ENCODE assay signal across 9 mouse cellular contexts in genomic region chr12:111694880-111695804, GRCm38 (mm10). TPM values are rescaled to one million over a fixed set of nuclear protein-coding genes. Genes with fewer than 3 reads are reported as not detected.
A peak's percentile ranks its signal among the peaks of the same experiment; 100 is the strongest.
DNase-seq lines count a peak whose midpoint lies in the region; ATAC-seq lines count a peak whose summit lies in the region.
"Had no signal": no experiment of that assay in that cellular context is flagged by ENCODE, and none has a peak within 500 bp of the region (broad histone marks: within the 10 kb centered on the region; RNA-seq: fewer than 3 reads in every experiment).

No protein-coding gene starts in this region.

- H3K36me3 ChIP-seq in heart, embryonic 14.5 days (ENCODE audit: control insufficient read depth, insufficient read depth, low read length) = no peaks in the 10 kb centered on the region
- no peaks in the 10 kb centered on the region for H3K36me3 ChIP-seq in embryonic facial prominence, embryonic 10.5 days (replicated peaks)
- H3K36me3 ChIP-seq in intestine, embryonic 16.5 days (ENCODE audit: control insufficient read depth, insufficient read depth, low read length) = no peaks in the 10 kb centered on the region
- no peaks in the 10 kb centered on the region for H3K36me3 ChIP-seq in neural tube, embryonic 12.5 days

- H3K4me2 ChIP-seq in heart, embryonic 14.5 days (ENCODE audit: low read length) = no peak overlapping the region
- no peak overlapping the region for H3K4me2 ChIP-seq in intestine, embryonic 16.5 days (ENCODE audit: low read depth, low read length)
- H3K4me2 ChIP-seq in neural tube, embryonic 12.5 days (replicated peaks) = peak overlapping the region; percentile 49

- H3K9me3 ChIP-seq in heart, embryonic 14.5 days (ENCODE audit: control insufficient read depth, low read length) = no peaks in the 10 kb centered on the region
- H3K9me3 ChIP-seq in embryonic facial prominence, embryonic 10.5 days = no peaks in the 10 kb centered on the region
- H3K9me3 ChIP-seq in intestine, embryonic 16.5 days (ENCODE audit: control insufficient read depth, low read length) = no peaks in the 10 kb centered on the region
- H3K9me3 ChIP-seq in neural tube, embryonic 12.5 days = no peaks in the 10 kb centered on the region

- no peak for ATAC-seq in heart, embryonic 14.5 days (ENCODE audit: insufficient number of reproducible peaks, insufficient read depth, low FRiP score, low read depth)
- no peak for ATAC-seq in intestine, embryonic 16.5 days
- ATAC-seq in neural tube, embryonic 12.5 days (ENCODE audit: low FRiP score, low read depth) = peak; percentile 38; the same call in 1 of the 2 replicates
- ATAC-seq in erythroid progenitor cell, adult 5-6 weeks (replicated peaks; ENCODE audit: low FRiP score, poor library complexity, severe bottlenecking) = no peak
- ATAC-seq: Patski had no signal

- H3K4me1 ChIP-seq in heart, embryonic 14.5 days (ENCODE audit: control insufficient read depth in 2 of 2, insufficient read depth in 2 of 2, low read length in 2 of 2) = peaks cover 22 to 35% of the 10 kb centered on the region in 2 experiments
- H3K4me1 ChIP-seq in embryonic facial prominence, embryonic 10.5 days = peaks cover 75% of the 10 kb centered on the region
- peaks cover 49% of the 10 kb centered on the region for H3K4me1 ChIP-seq in intestine, embryonic 16.5 days (ENCODE audit: control insufficient read depth, insufficient read depth, low read length)
- peaks cover 63% of the 10 kb centered on the region for H3K4me1 ChIP-seq in neural tube, embryonic 12.5 days

- no peaks in the 10 kb centered on the region for H3K27me3 ChIP-seq in heart, embryonic 14.5 days (ENCODE audit: control insufficient read depth, insufficient read depth, low read length)
- H3K27me3 ChIP-seq in embryonic facial prominence, embryonic 10.5 days (replicated peaks; ENCODE audit: low read depth, poor library complexity, severe bottlenecking) = no peaks in the 10 kb centered on the region
- no peaks in the 10 kb centered on the region for H3K27me3 ChIP-seq in intestine, embryonic 16.5 days (replicated peaks; ENCODE audit: control insufficient read depth, insufficient read depth, low read length)
- H3K27me3 ChIP-seq in neural tube, embryonic 12.5 days (replicated peaks) = no peaks in the 10 kb centered on the region
- H3K27me3 ChIP-seq: Patski had no signal

- peak overlapping the region in 1 of 2 experiments; percentile 19; a peak in 1 of 4 replicates for H3K27ac ChIP-seq in heart, embryonic 14.5 days (replicated peaks in 1 of 2; ENCODE audit: control insufficient read depth in 1 of 2, insufficient read depth in 1 of 2, low read depth in 2 of 2, low read length in 2 of 2)
- peak overlapping the region; percentile 87 for H3K27ac ChIP-seq in embryonic facial prominence, embryonic 10.5 days (replicated peaks)
- H3K27ac ChIP-seq in intestine, embryonic 16.5 days (ENCODE audit: low read length) = peak overlapping the region; percentile 54
- H3K27ac ChIP-seq in neural tube, embryonic 12.5 days = peak overlapping the region; percentile 91

- no peak overlapping the region for H3K4me3 ChIP-seq in heart, embryonic 14.5 days (ENCODE audit: control insufficient read depth in 1 of 2, insufficient read depth in 1 of 2, low read depth in 1 of 2, low read length in 2 of 2)
- peak overlapping the region; percentile 41 for H3K4me3 ChIP-seq in embryonic facial prominence, embryonic 10.5 days
- H3K4me3 ChIP-seq in intestine, embryonic 16.5 days (ENCODE audit: low read length) = no peak overlapping the region
- no peak overlapping the region for H3K4me3 ChIP-seq in neural tube, embryonic 12.5 days

- whole genome bisulfite sequencing in heart, embryonic 14.5 days = 67% methylated on average over 13 of the region's 13 CpGs
- 50% methylated on average over 13 of the region's 13 CpGs for WGBS in embryonic facial prominence, embryonic 10.5 days
- 60% methylated on average over 13 of the region's 13 CpGs for WGBS in intestine, embryonic 16.5 days
- WGBS in neural tube, embryonic 12.5 days = 30% methylated on average over 13 of the region's 13 CpGs

- intact Hi-C loops in heart, postnatal 36 days (cut with DNase I) = loop anchor here (2.0 kb wide), 1 partner anchor 38 kb away; no protein-coding TSS in a partner anchor

- 0 out of 2 replicates have a peak overlapping the region, but pooled peaks have one; percentile 4 for H3K9ac ChIP-seq in heart, embryonic 14.5 days (ENCODE audit: low read length)
- peak overlapping the region; percentile 53 for H3K9ac ChIP-seq in intestine, embryonic 16.5 days (ENCODE audit: low read depth, low read length)
- H3K9ac ChIP-seq in neural tube, embryonic 12.5 days = peak overlapping the region; percentile 47

- DNase-seq in heart, postnatal 36 days = no peak
- DNase-seq in brain, adult 2 months (ENCODE audit: low read depth, low spot score) = peak; percentile 78
- no peak for DNase-seq in embryonic facial prominence, embryonic 10.5 days (ENCODE audit: low spot score)
- DNase-seq in spleen, adult 18-20 months = no peak

RNA-seq across cellular contexts. Expression of gene Trmt61a, which starts 17.2 kb away (rescaled TPM):
- polyA plus RNA-seq in heart, embryonic 14.5 days (2014; fragmentation: Nextera tagmentation; extraction: Ambion mirVana) = 3.1 and 5.5 TPM in 2 replicates
- total RNA-seq in heart, postnatal 36 days (2021) = 1 to 10 TPM; 3.8 to 6.6 TPM
- 17.7 and 19.6 TPM in 2 replicates for polyA plus RNA-seq in embryonic facial prominence, embryonic 10.5 days (2016; fragmentation: Nextera tagmentation; extraction: Ambion mirVana)
- 11.3 and 12.7 TPM in 2 replicates for polyA plus RNA-seq in intestine, embryonic 16.5 days (2015; fragmentation: Nextera tagmentation; extraction: Ambion mirVana)
- 12.0 and 12.1 TPM in 2 replicates for polyA plus RNA-seq in neural tube, embryonic 12.5 days (2016; fragmentation: Nextera tagmentation; extraction: Ambion mirVana)
- 1.8 and 2.1 TPM in 2 replicates for total RNA-seq in erythroid progenitor cell, adult 5-6 weeks (2015; ENCODE audit: low replicate concordance)
- 0.39 and 2.3 TPM in 2 replicates for total RNA-seq in erythroid progenitor cell, adult 5-6 weeks (2017; ENCODE audit: low replicate concordance)

RNA-seq across cellular contexts. Expression of gene Bag5, which starts 17.9 kb away (rescaled TPM):
- 42.1 and 42.6 TPM in 2 replicates for polyA plus RNA-seq in heart, embryonic 14.5 days (2014; fragmentation: Nextera tagmentation; extraction: Ambion mirVana)
- 10 to 100 TPM; 19.5 to 20.4 TPM for total RNA-seq in heart, postnatal 36 days (2021)
- polyA plus RNA-seq in embryonic facial prominence, embryonic 10.5 days (2016; fragmentation: Nextera tagmentation; extraction: Ambion mirVana) = 50.2 and 58.0 TPM in 2 replicates
- polyA plus RNA-seq in intestine, embryonic 16.5 days (2015; fragmentation: Nextera tagmentation; extraction: Ambion mirVana) = 43.0 and 46.2 TPM in 2 replicates
- polyA plus RNA-seq in neural tube, embryonic 12.5 days (2016; fragmentation: Nextera tagmentation; extraction: Ambion mirVana) = 60.1 and 61.8 TPM in 2 replicates
- total RNA-seq in erythroid progenitor cell, adult 5-6 weeks (2015; ENCODE audit: low replicate concordance) = 5.4 and 6.3 TPM in 2 replicates
- 1.2 and 8.1 TPM in 2 replicates for total RNA-seq in erythroid progenitor cell, adult 5-6 weeks (2017; ENCODE audit: low replicate concordance)

RNA-seq across cellular contexts. Expression of gene Apopt1, which starts 17.9 kb away (rescaled TPM):
- 49.7 and 51.0 TPM in 2 replicates for polyA plus RNA-seq in heart, embryonic 14.5 days (2014; fragmentation: Nextera tagmentation; extraction: Ambion mirVana)
- total RNA-seq in heart, postnatal 36 days (2021) = 10 to 100 TPM; 38.4 to 40.6 TPM
- 56.2 and 56.4 TPM in 2 replicates for polyA plus RNA-seq in embryonic facial prominence, embryonic 10.5 days (2016; fragmentation: Nextera tagmentation; extraction: Ambion mirVana)
- polyA plus RNA-seq in intestine, embryonic 16.5 days (2015; fragmentation: Nextera tagmentation; extraction: Ambion mirVana) = 56.2 and 58.2 TPM in 2 replicates
- 54.6 and 57.3 TPM in 2 replicates for polyA plus RNA-seq in neural tube, embryonic 12.5 days (2016; fragmentation: Nextera tagmentation; extraction: Ambion mirVana)
- total RNA-seq in erythroid progenitor cell, adult 5-6 weeks (2015; ENCODE audit: low replicate concordance) = 8.4 and 22.7 TPM in 2 replicates
- total RNA-seq in erythroid progenitor cell, adult 5-6 weeks (2017; ENCODE audit: low replicate concordance) = 4.8 and 11.3 TPM in 2 replicates

RNA-seq across cellular contexts. Expression of gene Ckb, which starts 23.0 kb away (rescaled TPM):
- 262 and 266 TPM in 2 replicates for polyA plus RNA-seq in heart, embryonic 14.5 days (2014; fragmentation: Nextera tagmentation; extraction: Ambion mirVana)
- 10 to 100 TPM; 71.6 to 84.7 TPM for total RNA-seq in heart, postnatal 36 days (2021)
- 479 and 683 TPM in 2 replicates for polyA plus RNA-seq in embryonic facial prominence, embryonic 10.5 days (2016; fragmentation: Nextera tagmentation; extraction: Ambion mirVana)
- polyA plus RNA-seq in intestine, embryonic 16.5 days (2015; fragmentation: Nextera tagmentation; extraction: Ambion mirVana) = 927 and 953 TPM in 2 replicates
- 2,325 and 2,426 TPM in 2 replicates for polyA plus RNA-seq in neural tube, embryonic 12.5 days (2016; fragmentation: Nextera tagmentation; extraction: Ambion mirVana)
- 2.5 and 9.4 TPM in 2 replicates for total RNA-seq in erythroid progenitor cell, adult 5-6 weeks (2015; ENCODE audit: low replicate concordance)
- total RNA-seq in erythroid progenitor cell, adult 5-6 weeks (2017; ENCODE audit: low replicate concordance) = 5.2 and 10.0 TPM in 2 replicates
